Mouse (Mus musculus) brain, embryonic 14.5 days (tissue): ENCODE measurements around the gene Lingo3. TPM values are rescaled to one million over a fixed set of nuclear protein-coding genes. Genes with fewer than 3 reads are reported as not detected.
"Not testable (repeated sequence)": the region's sequence is repeated elsewhere in the genome, so short reads cannot be mapped to it uniquely, and the experiment has no call there.

ENCODE experiments used
- DNase-seq: peaks from one replicate; pipeline ENCODE4 v3.0.0-alpha.2; 2011; ENCODE audit warnings: low read depth
- CTCF ChIP-seq: fragments of 200-500 bp; IDR thresholded peaks from 2 replicates; pipeline ENCODE4 v1.5.1; 2012; ENCODE audit warnings: inconsistent platforms, mild to moderate bottlenecking, moderate library complexity, borderline replicate concordance; ENCODE audit not compliant: insufficient read depth, insufficient read length; ENCODE audit errors: extremely low read depth
- POLR2A ChIP-seq: fragments of 200-500 bp; IDR thresholded peaks from 2 replicates; pipeline ENCODE4 v1.6.1; 2012; ENCODE audit warnings: mild to moderate bottlenecking, inconsistent platforms, borderline replicate concordance; ENCODE audit not compliant: poor library complexity, insufficient read depth, insufficient read length, severe bottlenecking; ENCODE audit errors: extremely low read depth
- polyA plus RNA-seq: library from polyadenylated mRNA; depleted of rRNA; stranded (reverse); fragments of >200 nt; gene quantifications from 2 replicates; pipeline ENCODE4 v1.2.3, GENCODE M21; 2012

The Lingo3 gene
- polyA plus RNA-seq, 1 experiment: 7.7 TPM

- no peak for DNase-seq
- TF ChIP-seq POLR2A: no peak
- TF ChIP-seq CTCF: no peak
These were observed 4.0 kb downstream of the Lingo3 start for GRCm38 (mm10) chr10:80839848-80840247.

GRCm38 (mm10) chr10:80838346-80838912 lies 5.4 kb downstream of the Lingo3 start:
- no peak for TF ChIP-seq CTCF
- TF ChIP-seq POLR2A: no peak
- DNase-seq: no peak

- TF ChIP-seq CTCF (no peak), POLR2A (no peak)
- DNase-seq: no peak
These were observed 6.0 kb downstream of the Lingo3 start for GRCm38 (mm10) chr10:80837827-80838226.

GRCm38 (mm10) chr10:80836949-80837379 lies 6.9 kb downstream of the Lingo3 start:
- peak; percentile 38 for DNase-seq
- TF ChIP-seq POLR2A: no peak
- no peak for TF ChIP-seq CTCF

- TF ChIP-seq POLR2A (no peak), CTCF (no peak)
- DNase-seq: peak; percentile 23
These were observed 8.2 kb downstream of the Lingo3 start for GRCm38 (mm10) chr10:80835617-80836016.

GRCm38 (mm10) chr10:80832818-80833217 lies 11.0 kb downstream of the Lingo3 start:
- DNase-seq: no peak
- TF ChIP-seq CTCF (no peak), POLR2A (no peak)

GRCm38 (mm10) chr10:80831136-80831535 lies 12.7 kb downstream of the Lingo3 start:
- DNase-seq: peak; percentile 71

GRCm38 (mm10) chr10:80829359-80830278 lies 14.2 kb downstream of the Lingo3 start:
- no peak for DNase-seq
- TF ChIP-seq CTCF: no peak
- no peak for TF ChIP-seq POLR2A

More at GRCm38 (mm10) chr10:80831136-80831535, 12.7 kb downstream of the Lingo3 start:
- TF ChIP-seq POLR2A: no peak
- TF ChIP-seq CTCF: no peak

- DNase-seq: not testable (repeated sequence)
These were observed 15.3 kb downstream of the Lingo3 start for GRCm38 (mm10) chr10:80828587-80828986.

GRCm38 (mm10) chr10:80827870-80828420 lies 15.9 kb downstream of the Lingo3 start:
- TF ChIP-seq POLR2A: no peak
- no peak for TF ChIP-seq CTCF
- DNase-seq: no peak

- no peak for DNase-seq
- TF ChIP-seq CTCF (no peak), POLR2A (no peak)
These were observed 16.6 kb downstream of the Lingo3 start for GRCm38 (mm10) chr10:80827063-80827869.
